In the genomic region with DNA sequence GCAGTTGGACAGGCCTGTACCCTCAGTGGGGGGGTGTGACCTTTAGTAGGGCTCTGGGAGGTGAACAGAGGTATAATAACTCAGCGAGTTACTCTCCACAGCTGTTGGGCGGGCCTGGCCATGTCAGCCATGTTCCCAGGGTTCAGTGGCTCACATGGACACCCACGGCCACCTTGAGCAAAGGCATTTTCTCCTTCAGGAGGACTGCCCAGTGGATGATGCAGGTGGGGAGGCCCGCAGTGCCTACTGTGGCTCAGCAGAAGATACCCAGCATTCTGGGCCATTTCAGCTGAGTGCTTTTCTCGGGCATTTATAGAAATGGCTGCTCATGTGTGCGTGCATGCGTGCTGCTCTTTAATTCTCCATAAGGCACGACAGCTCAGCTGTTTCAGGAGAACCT, we compare ENCODE assay signal across 9 mouse cellular contexts. TPM values are rescaled to one million over a fixed set of nuclear protein-coding genes. Genes with fewer than 3 reads are reported as not detected.
DNase-seq lines count a peak whose midpoint lies in the region; ATAC-seq and TF ChIP-seq lines count a peak whose summit lies in the region.
"Had no signal": no experiment of that assay in that cellular context is flagged by ENCODE, and none has a peak within 500 bp of the region (broad histone marks: within the 10 kb centered on the region; RNA-seq: fewer than 3 reads in every experiment).

No protein-coding gene starts in this region.

- ATAC-seq in cerebellum, adult (ENCODE audit: insufficient number of reproducible peaks, low FRiP score, low TSS enrichment): no peak
- no peak for ATAC-seq in liver, embryonic 13.5 days (ENCODE audit: low read depth)
- no peak for ATAC-seq in megakaryocyte-erythroid progenitor cell, adult 5-6 weeks (replicated peaks; ENCODE audit: low FRiP score, low TSS enrichment, poor library complexity, severe bottlenecking)

- H3K27me3 ChIP-seq in liver, embryonic 13.5 days: peaks cover 5% of the 10 kb centered on the region; the same call in 1 of the 2 replicates

- peak overlapping the region; percentile 84 for H3K4me3 ChIP-seq in lung, adult 2 months (replicated peaks; ENCODE audit: extremely low read depth, low read depth, low read length)
- peak overlapping the region; percentile 71; the same call in 1 of the 2 replicates for H3K4me3 ChIP-seq in liver, embryonic 13.5 days (replicated peaks)

- peaks cover 23% of the 10 kb centered on the region; the same call in 1 of the 2 replicates for H3K4me1 ChIP-seq in lung, adult 2 months (ENCODE audit: control insufficient read depth, insufficient read depth, low read length)
- peaks cover 66% of the 10 kb centered on the region for H3K4me1 ChIP-seq in liver, embryonic 13.5 days (replicated peaks)

- no peaks in the 10 kb centered on the region for H3K36me3 ChIP-seq in liver, embryonic 13.5 days

- H3K27ac ChIP-seq in liver, embryonic 13.5 days: no peak overlapping the region

- H3K9me3 ChIP-seq in liver, embryonic 13.5 days (replicated peaks): no peaks in the 10 kb centered on the region

- H3K9ac ChIP-seq in liver, embryonic 13.5 days: no peak overlapping the region

- TF ChIP-seq CTCF in lung, adult 2 months (IDR thresholded peaks at IDR 0.05; ENCODE audit: insufficient read depth, low read length): no peak

- peak overlapping the region; percentile 99 for H3K4me2 ChIP-seq in liver, embryonic 13.5 days

- TF ChIP-seq POLR2A in lung, adult 2 months (IDR thresholded peaks at IDR 0.05; ENCODE audit: borderline replicate concordance, extremely low read depth, low read depth, low read length): no peak; the same call in 1 of the 2 replicates

- 34% methylated on average over 8 of the region's 8 CpGs for WGBS in lung, adult 2 months
- 73% methylated on average over 8 of the region's 8 CpGs for WGBS in liver, embryonic 13.5 days (ENCODE audit: insufficient replicate concordance)

- intact Hi-C loops in gastrocnemius, postnatal 14 days (cut with DNase I; ENCODE audit: low total_unique reads): no loop called here

- DNase-seq in cerebellum, adult 11-12 months: peak; percentile 62
- no peak for DNase-seq in lung, adult 2 months
- no peak for DNase-seq in lung, postnatal 36 days
- DNase-seq in gastrocnemius, postnatal 14 days: peak; percentile 53
- no peak for DNase-seq in liver, embryonic 13.5 days
- no peak for DNase-seq in layer of hippocampus, adult 8-10 months (ENCODE audit: low spot score in 2 of 2)
- DNase-seq: right cerebral cortex, postnatal 25 days had no signal

RNA-seq across cellular contexts. Expression of a gene that starts 2.5 kb away (rescaled TPM):
- polyA plus RNA-seq in lung, adult 2 months (2012; rRNA removed): 46.9 and 97.8 TPM in 2 replicates
- total RNA-seq in gastrocnemius, postnatal 14 days (2021): 100 to 1,000 TPM in 1 of 2 experiments, 10 to 100 TPM in 1; 80.5 to 128 TPM
- polyA plus RNA-seq in liver, embryonic 13.5 days (2015; fragmentation: Nextera tagmentation; extraction: Ambion mirVana): 1.3 and 1.6 TPM in 2 replicates
- total RNA-seq in megakaryocyte-erythroid progenitor cell, adult 5-6 weeks (2014; fragmentation: Nextera tagmentation): 22.9 and 24.6 TPM in 2 replicates
- 19.9 and 25.0 TPM in 2 replicates for total RNA-seq in megakaryocyte-erythroid progenitor cell, adult 5-6 weeks (2017)
- total RNA-seq in layer of hippocampus, adult 8-10 months (2022): 100 to 1,000 TPM; 136 to 156 (median 140) TPM

Comparison
In these comparisons a context has a peak if more than half of its experiments do, and no peak if none do; other contexts are left out.
1. DNase-seq: peak in cerebellum, adult 11-12 months (single experiment) and gastrocnemius, postnatal 14 days (single experiment); none in lung, adult 2 months (single experiment), lung, postnatal 36 days (single experiment), liver, embryonic 13.5 days (single experiment) and layer of hippocampus, adult 8-10 months (0 of 2).